Mouse (Mus musculus): Measurements from ENCODE around the gene Gstm4.
A peak's percentile ranks its signal among the peaks of the same experiment; 100 is the strongest.

- TF ChIP-seq CTCF (IDR thresholded peaks at IDR 0.05; ENCODE audit: low read depth) (no peak), EP300 (IDR thresholded peaks at IDR 0.05; ENCODE audit: low read depth) (peak; percentile 32; the same call in 1 of the 2 replicates)
Measured at GRCm38 (mm10) chr3:108013331-108013871, 31.3 kb downstream of the Gstm4 start.

Measured in liver, postnatal 0 days (tissue).